Mouse (Mus musculus) lung, postnatal 4 days (tissue): Measurements from ENCODE around the gene Olfm3.

Source experiments
- DNase-seq, 2 experiments: peaks; one replicate each; pipeline ENCODE4 v3.0.0; 2021

Gene Olfm3

GRCm38 (mm10) chr3:114903924-114904438, at the start of gene Olfm3:
Gene Olfm3, plus strand, starts transcription at chr3:114904078.
- DNase-seq = peak in 1 of 2 experiments; percentile 4

DNA sequence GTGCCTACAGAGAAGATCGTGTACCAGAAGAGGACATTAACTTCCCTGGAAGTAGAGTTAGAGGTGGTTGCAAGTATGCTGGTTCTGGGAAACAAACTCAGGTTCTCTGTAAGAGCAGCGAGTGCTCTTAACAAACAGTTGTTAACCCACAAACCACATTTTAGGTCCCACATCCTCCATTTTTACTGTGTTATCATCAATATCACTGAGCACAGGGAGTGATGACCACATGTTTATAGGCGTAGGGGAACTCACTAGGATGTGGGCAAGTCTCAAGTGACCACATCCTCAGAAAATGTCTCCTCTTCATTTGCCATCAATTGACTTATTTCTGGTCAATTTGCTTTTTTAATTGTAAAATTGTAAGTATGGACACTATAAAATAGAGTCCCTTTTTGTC, 14.1 kb upstream of the Olfm3 start:
- DNase-seq = no peak

GRCm38 (mm10) chr3:114904633-114905423, 950 bp downstream of the Olfm3 start:
- DNase-seq = no peak

GRCm38 (mm10) chr3:114907537-114907936, 3.7 kb downstream of the Olfm3 start:
- DNase-seq = no peak

GRCm38 (mm10) chr3:114908846-114909245, 5.0 kb downstream of the Olfm3 start:
- no peak for DNase-seq

DNA sequence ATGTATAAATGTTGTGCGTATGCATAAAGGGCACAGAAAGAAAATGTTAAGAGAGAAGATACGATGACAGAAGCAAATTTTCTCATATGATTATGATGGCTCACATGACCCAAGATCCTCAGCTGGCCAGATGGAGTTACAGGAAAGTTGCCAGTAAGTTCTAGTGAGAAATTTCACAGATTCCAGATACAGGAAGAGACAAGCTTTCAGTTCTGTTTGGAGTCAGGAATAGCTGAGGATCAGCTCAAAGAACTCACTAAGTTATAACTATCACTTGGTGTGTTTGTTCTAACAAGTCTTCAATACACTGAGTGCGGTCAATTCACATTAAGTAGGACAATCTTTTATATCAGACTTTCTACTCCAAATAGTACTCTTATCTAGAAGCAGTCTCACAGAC, 16.2 kb downstream of the Olfm3 start:
- DNase-seq = no peak

GRCm38 (mm10) chr3:114929605-114930004, 25.7 kb downstream of the Olfm3 start:
- no peak for DNase-seq

- no peak for DNase-seq
Observed at GRCm38 (mm10) chr3:114930336-114930735, 26.5 kb downstream of the Olfm3 start.

- no peak for DNase-seq
Observed at GRCm38 (mm10) chr3:114930796-114931195, 26.9 kb downstream of the Olfm3 start.

GRCm38 (mm10) chr3:114932881-114933280, 29.0 kb downstream of the Olfm3 start:
- DNase-seq = no peak

DNA sequence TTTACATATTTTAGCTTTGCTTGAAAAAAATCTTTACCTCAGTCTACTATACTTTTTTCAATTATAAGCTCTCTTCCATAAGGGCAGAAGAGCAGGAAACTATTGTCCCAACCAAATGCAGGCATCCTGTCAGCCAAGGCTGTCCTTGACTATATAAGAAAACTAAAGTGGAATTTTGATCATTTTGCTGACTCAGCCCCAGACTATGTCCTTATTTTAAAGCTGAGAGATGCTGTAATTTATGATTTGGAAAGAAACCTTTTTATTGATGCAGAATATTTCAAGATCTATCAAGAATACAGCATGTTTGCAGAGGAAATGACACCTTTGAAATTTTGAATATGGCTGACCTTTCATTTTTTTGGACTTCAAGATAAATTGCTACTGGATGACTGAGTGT, 51.0 kb downstream of the Olfm3 start:
- DNase-seq = no peak

GRCm38 (mm10) chr3:114959311-114959967, 55.6 kb downstream of the Olfm3 start:
- DNase-seq = no peak

- no peak for DNase-seq
Observed at GRCm38 (mm10) chr3:114962316-114963083, 58.6 kb downstream of the Olfm3 start.

DNA sequence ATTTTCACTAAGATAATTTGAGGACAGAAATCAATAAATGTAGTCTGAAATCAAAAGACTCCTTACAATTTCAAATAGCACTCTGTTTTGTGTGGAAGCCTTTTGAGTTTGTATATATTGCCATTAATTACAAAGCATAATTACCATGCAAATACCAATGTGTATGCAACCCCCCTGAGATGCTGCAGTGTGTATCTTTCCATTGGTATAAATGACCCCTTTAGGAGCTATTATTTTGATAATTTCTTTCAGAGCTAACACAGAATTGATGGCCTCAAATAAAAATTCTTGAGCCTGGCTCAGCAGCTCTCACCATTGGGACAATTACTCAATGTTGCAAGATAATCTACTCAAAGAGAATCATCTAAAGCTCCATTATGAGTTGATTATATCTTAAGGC, 67.3 kb downstream of the Olfm3 start:
- DNase-seq = no peak

GRCm38 (mm10) chr3:114972522-114972921, 68.6 kb downstream of the Olfm3 start:
- no peak for DNase-seq

DNA sequence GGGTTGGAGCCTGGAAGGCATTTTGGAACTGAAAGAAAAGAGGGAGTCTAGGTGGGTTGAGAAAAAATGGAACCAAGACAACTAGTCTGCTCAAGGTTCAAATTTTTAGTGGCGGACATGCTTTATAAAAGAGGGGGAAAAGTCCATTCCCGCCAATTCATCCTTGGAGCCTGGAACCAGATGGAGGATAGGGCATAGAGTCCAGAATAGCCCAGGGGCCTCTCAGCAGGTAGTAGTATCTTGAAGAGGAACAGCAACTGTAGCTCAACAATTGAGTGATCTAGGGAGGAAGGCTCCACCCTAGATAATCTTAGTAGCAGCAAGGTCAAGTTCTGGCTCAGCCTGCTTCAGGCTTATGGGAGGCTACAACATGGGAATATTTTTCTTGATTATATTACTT, 87.0 kb downstream of the Olfm3 start:
- no peak for DNase-seq

- DNase-seq = no peak
Observed at GRCm38 (mm10) chr3:114995956-114996355, 92.1 kb downstream of the Olfm3 start.

- DNase-seq = no peak
Observed at GRCm38 (mm10) chr3:115027560-115027959, 123.7 kb downstream of the Olfm3 start.

DNA sequence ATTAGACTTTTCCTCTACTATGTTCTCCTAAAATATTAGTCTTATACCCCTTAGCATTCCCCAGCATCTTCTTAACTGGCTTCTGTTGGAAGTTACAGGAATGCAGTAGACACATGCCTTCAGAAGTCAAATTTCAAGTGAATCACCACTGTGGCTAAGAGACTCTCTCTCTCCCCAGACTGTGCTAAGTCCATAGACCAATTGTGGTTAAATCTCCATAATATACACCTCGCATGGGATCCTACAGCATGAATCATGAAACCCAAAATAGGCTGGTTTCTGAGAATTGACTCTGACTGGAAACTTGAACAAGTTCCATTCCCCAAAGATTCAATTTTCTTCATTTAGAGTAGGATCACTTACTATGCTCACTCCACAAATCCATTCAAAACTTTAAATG, 124.2 kb downstream of the Olfm3 start:
- no peak for DNase-seq

- DNase-seq = no peak
Observed at GRCm38 (mm10) chr3:115028611-115029010, 124.7 kb downstream of the Olfm3 start.

DNA sequence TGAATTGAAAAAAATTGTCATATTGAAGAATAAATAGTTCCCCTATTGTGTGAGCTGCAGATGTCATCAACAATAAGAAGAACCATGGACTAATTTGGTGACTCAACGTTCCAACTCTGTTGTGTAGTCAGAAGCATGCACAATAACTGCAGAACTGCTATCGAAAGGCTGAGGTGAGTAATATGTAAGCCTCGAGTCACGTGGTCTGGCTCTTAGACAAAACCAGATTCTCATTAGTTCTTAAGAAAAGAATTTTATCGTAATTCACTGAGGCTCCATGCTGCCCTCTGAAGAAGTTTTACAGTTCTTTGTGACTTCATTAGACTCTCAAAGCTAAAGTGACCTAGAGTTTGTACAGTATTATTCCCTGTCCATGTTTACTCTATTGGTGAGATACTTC, 145.2 kb downstream of the Olfm3 start:
- no peak for DNase-seq

DNA sequence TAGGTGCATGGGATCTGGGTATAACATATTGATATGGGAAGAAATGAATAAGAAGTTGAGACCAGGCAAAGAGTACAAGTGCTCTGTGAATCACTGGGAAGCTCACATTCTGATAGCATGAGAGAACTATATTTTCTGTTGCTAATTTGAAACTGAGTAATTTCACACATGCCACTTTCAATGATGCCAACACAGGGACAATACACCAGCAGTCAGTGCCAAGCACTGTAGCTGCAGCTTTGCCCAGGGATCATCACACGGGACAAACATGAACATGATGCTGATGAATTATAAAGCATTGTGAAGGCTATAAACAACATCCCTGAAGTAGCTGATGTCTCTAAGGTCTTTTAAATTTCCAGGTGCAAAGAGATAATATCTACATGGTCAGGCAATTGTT, 161.0 kb downstream of the Olfm3 start:
- no peak for DNase-seq

- no peak for DNase-seq
Observed at GRCm38 (mm10) chr3:115080428-115081181, 176.7 kb downstream of the Olfm3 start.
